Mouse (Mus musculus): ENCODE results near the gene Acr. TPM values are rescaled to one million over a fixed set of nuclear protein-coding genes. Genes with fewer than 3 reads are reported as not detected.

The Acr gene
- total RNA-seq (2021), result under 1 TPM; 0.45 to 0.76 TPM
- long read RNA-seq, experiment 1, result 0 reads
- long read RNA-seq, experiment 2, result 0 reads

DNA sequence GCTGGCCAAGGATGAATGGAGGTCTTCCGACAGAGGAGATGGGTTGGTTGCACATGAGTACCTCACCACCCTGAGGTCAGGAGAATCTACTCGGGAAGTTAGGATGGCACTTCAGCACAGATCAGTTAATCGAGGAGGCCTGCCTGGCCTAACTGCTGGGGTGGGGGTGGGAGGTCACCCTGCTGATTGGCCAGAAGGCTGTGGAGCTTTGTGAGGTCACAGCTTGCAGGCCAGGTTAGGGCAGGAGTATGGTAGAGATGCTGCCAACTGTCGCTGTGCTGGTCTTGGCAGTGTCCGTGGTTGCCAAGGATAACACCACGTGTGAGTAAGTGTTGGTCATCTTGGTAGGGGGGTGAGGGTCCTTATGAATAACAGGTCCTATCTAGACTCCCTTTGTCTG lies at the start of gene Acr:
TSS of gene Acr (plus strand) at position 213 of the 400 bp plus-strand sequence.
- no peak for DNase-seq

DNA sequence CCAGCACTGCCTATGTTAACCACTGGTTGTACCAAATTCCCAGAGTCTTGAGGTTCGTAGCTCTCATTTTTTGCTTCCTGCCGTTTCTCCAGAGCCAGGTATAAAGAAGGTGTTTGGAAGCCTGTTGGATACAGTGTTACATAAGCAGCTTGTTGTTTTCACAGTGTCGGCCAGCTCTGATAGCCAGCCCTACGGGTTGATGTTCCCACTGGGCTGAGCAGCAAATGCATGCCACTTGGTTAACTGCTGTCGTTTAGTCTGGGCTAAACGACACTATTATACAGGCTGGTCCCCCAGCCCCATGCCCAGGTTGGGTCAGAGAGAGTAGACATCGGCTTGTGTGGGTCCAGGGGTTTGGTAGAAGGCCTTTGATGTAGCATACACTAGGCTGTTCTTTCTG lies 46.2 kb upstream of the Acr start:
- no peak for DNase-seq

DNA sequence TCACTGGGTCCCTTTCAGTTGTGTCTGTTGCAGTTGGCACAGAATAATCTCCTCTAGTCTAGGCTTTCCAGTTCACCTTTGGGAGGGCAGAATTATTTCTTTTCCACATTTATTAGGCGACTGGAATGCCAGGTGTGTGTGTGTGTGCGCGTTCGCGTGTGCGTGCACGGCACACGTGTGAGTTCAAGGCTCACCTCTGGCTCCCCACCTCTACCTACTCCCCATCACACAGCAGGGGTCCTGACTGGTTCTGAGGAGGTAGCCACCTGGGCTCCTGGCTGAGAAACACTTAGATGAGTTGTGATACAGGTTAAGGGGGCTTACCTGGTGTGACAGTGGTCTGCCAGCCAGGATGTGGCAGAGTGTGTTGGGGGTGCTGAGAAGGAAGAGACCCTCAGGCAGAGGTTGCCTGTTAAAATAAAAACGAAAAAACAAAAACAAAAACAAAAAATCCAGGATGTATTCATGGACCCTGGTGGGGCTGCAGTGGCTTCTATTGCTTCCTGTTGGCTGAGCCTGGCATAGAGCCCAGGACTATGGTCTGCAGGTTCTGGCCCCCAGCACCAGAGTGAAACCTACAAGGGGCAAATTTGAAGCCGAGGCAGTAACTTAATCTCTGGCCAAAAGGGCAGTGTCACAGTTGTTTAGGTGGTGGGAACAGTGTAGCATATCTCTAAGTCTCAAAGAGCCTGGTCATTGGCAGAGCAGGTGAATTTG lies 45.4 kb upstream of the Acr start:
- DNase-seq, result no peak

DNA sequence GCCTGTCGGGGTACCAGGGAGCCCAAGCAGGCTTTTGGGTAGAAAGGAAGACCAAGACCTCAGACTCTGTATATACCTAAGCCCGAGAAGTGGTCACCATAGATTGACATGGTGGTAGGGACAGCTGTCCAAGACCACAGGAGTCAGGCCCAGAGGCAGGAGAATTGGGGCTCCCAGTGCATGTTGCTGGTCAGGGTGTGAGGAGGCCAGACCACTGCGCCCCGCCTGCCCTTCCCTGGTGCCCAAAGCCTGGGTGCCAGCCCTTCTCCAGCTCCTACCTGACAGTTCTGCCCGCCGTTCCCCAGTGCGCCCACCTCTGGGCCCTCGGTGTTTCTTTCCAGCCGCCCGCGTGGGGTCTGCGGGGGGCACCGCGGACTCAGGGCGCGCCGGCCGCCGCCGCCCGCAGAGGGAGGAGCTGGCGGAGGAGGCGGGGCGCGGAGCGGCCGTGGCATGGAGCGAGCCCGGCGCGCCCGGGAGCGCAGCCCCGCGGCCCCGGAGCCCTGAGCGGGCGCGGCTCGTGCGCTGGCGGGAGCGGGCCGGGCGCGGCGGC lies 44.8 kb upstream of the Acr start:
- peak; percentile 53 for DNase-seq

DNA sequence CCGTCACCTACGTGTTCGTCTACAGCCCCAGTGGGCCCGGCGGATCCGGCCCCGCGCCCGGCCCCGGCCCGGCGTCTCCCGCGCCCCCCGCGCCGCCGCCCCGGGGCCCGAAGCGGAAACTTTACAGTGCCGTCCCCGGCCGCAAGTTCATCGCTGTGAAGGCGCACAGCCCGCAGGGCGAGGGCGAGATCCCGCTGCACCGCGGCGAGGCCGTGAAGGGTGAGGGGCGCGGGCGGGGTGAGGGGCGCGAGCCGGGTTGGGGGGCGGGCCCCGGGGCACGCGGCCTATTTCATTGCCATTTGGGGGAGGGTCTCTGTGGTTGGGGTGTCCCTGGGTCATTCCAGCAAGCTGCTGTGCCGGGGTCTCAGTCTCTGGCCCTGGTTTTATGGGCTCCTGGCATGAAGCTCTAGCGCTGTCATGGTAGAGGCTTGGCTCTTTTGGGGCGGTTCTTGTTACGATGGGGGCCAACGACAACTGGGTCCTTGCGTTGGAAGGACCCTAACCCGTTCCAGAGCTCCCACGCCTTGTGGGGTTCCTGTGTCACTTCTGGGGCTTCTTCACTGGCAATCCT lies 44.0 kb upstream of the Acr start:
- DNase-seq, result no peak

DNA sequence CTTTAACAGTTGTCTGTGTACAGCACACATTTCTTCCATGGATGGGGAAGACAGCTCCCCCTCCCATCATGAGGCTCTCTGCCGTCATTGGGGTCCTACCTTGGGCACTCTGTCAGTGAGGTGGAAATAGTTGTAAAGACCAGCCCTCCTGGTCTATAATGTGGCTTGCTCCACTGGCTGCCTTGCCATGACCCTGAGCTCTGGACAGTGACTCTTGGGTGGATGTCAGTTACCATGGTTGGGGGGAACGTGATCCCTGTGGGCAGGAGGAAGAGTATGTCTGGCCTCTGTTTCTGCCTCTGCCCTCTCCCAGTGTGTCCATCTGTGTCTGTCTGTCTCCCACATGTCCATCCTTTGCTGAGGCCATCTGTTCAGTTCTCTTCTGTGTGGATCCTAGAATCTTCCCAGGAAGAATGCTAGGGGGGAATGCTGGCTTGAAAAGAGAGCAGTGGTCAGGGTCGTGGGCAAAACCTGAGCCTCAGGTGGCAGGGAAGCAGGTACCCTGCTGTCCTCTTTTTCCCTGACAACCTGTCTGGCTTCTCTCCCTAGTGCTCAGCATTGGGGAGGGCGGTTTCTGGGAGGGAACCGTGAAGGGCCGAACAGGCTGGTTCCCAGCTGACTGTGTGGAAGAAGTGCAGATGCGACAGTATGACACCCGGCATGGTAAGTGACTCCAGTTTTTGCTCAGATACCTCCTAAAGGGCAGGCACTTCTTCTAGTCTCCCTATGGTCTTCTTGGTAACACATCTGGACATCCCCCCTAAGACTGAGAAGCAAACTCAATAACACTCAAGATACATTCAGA lies 43.3 kb upstream of the Acr start:
- DNase-seq, result no peak

DNA sequence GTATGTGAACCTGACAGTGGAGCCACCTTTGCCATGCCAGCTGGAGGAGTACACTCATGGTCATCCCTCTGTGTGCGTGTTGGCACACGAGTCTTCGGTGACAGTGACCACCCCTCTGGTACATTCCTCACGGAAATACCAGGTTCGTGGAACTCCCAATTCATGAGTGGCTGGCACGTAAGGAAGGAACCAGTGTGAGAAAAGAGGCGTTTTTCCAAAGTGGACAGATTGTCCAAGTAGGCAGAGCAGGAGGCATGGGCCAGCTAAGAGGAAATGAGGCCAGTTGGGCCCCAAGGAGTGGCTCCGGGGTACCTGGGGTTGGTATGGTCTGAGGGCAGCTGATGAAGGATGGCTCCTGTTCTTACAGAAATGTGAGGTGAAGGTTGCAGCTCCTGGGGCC lies 42.7 kb upstream of the Acr start:
- no peak for DNase-seq

DNA sequence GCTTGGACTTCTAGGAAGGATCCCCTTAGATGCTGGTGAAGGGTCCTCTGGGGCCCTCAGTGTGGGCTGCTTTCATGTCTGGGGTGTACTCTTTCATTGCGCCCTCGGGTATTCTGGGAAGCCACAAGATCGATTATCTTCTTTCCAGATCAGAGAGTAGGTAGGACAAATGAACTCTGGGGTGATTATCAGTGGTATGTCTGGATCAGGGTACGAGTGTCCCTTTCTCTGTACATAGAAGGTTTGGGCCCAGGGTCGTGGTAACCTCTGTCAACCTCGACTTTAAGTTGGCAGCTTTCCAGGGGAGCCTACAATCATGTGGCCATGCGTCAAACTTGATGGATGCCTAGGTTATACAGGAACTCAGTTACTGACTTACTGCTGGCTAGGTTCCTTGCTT lies 42.2 kb upstream of the Acr start:
- DNase-seq, result no peak

DNA sequence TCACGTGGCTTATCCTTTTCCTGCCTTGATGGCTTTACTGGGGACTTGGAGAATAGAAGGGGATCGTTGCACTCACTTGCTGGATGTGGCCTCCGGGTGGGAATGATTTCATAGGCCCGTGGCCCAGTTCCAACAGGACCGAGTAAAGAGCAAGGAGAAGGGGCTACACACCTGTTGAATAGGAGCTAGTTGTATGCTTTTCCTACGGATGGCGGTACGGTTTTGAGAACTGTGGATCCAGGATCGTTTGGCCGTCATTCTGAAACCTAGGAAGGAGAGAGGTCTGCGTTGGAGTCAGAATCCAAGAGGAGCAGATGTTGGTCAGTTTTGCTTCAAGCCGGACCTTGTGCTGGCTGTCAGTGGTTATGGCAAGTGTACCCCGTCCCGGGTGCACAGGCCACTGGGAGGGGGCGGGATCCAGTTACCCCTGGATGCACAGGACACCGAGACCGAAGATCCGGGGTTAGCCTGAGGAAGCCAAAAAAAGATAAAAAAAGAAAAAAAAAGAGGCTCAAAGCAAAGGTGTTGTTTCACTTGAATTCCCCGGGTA lies 41.3 kb upstream of the Acr start:
- no peak for DNase-seq

DNA sequence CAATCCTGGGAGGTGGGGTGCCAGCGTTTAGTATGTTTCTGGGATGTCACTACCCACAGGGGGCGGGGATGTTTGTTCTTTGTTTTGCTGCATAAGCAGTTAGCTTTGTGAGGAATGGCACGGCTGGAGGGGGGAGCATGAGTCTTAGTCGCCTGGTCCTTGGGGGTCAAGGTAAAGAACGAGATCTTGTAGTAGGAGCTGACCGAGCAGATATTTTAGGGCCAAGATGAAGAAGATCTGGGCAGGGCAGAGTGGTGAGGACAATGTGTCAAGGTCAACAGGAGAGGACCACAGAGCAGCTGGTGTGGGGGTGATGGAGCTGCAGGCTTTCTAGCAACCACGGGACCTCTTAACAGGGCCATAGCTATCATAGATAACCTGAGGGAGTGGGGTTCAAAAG lies 40.7 kb upstream of the Acr start:
- no peak for DNase-seq

DNA sequence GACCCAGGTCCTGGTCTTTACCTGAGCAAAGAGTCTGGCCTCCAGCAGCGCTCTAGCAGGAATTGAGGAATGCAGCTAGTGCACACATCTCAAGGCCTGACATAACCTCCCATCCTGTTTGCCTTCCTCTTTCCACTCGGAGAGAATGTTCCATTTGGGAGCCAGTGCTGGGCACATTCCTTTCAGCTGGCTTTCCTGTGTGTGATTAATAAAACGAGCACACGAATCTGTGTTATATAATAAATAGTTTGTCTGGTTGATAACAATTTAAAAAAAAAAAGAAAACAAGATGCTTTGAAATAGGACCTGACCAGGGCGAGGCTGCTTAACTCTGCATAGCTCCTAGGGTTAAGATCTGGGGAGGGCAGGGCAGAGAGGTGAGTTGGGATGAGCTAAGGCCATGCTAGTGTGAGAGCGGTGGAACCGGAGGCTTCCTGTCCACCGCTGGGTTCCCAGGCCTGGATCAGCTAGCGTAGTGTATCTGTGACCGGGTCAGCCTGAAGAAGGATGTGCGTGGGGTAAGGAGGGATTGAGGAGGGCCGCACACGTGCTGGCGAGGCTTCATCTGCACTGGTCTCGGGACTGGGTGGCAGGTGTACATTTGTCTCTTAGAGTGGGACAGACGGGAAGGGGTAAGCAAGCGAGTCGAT lies 39.8 kb upstream of the Acr start:
- no peak for DNase-seq

DNA sequence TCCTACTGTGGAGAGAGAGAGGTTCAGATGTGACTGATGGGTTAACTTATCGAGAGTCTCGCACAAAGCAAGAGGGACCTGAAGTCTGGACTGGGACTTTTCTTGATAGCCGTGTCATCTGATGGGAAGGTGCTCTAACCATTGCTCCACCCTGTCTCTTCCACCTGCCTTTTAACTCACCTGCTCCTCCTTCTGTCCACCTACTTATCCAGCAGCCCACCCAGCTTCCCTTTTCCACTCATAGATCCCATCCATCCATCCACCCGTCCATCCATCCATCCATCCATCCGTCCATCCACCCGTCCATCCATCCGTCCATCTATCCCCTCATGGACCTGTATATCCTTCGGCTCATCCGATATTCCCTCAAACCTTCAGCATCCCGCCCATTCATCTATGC lies 39.2 kb upstream of the Acr start:
- DNase-seq, result no peak

DNA sequence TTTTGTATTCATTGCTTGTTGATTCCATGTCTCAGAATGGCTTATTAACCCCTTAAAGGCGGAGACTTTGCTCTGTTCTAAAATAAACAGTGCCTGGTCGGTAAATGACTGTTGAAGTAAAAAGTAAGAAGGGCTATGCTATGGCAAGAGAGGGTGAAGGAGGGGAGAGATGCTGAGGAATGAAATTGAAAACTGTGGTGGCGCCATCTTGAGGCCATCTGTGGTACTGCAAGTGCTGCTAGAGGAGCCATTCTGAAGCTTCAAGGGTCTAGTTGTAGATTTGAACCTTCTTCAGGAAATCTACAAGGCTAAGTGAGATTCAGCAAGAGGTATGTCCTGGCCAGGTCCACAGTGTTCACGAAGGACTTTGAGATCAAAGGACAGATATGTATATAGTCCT lies 37.8 kb upstream of the Acr start:
- peak; percentile 82 for DNase-seq

DNA sequence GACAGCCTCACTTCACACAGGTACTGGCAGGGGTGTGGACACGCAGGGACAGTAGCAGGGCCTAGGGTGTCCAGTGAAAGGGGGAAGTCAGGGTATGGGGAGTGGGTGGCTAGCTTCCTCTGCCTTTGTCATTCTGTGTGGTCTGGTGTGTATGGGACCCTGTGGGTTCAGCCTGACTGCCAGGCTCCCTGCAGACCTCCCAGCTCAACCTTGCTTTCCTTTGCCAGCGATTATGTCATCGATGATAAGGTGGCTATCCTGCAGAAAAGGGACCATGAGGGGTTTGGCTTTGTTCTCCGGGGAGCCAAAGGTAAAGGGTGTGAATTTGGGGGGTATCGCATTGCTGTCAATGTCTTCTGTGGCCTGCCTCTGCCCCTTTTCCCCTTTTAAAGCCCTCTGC lies 36.7 kb upstream of the Acr start:
- DNase-seq, result no peak

DNA sequence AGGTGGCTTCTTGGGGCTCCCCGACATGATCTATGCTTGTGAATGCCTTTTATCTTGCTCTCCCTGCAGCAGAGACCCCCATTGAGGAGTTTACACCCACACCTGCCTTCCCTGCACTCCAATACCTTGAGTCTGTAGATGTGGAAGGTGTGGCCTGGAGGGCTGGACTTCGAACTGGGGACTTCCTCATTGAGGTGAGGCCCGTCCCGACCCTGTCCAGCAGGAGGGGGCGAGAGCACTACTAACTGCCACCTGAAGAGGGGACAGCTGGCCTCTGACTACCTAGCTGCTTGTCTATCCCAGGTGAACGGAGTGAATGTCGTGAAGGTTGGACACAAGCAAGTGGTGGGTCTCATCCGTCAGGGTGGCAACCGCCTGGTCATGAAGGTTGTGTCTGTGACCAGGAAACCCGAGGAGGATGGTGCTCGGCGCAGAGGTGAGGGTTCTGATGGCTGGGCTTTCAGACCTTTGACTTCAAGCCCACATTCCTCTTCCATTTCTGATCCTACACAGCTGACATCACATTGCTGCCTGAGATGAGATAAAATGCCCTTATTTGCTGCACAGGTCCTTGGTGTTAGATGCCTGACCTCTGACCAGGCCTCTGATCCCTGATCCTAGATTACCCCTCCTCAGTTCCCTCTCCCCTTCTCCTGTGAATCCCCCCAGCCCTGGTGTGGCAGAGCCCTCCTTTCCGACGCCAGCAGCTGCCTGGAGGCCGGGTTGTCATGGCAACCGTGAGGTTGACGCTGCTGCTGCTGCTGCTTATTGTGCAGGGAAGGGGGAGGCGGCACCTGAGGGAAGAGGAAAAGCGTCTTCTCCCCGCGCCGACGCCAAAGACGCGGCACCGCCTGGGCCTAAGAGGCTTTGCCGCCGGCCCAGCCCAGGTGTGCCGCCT lies 35.9 kb upstream of the Acr start:
- DNase-seq, result peak; percentile 29

DNA sequence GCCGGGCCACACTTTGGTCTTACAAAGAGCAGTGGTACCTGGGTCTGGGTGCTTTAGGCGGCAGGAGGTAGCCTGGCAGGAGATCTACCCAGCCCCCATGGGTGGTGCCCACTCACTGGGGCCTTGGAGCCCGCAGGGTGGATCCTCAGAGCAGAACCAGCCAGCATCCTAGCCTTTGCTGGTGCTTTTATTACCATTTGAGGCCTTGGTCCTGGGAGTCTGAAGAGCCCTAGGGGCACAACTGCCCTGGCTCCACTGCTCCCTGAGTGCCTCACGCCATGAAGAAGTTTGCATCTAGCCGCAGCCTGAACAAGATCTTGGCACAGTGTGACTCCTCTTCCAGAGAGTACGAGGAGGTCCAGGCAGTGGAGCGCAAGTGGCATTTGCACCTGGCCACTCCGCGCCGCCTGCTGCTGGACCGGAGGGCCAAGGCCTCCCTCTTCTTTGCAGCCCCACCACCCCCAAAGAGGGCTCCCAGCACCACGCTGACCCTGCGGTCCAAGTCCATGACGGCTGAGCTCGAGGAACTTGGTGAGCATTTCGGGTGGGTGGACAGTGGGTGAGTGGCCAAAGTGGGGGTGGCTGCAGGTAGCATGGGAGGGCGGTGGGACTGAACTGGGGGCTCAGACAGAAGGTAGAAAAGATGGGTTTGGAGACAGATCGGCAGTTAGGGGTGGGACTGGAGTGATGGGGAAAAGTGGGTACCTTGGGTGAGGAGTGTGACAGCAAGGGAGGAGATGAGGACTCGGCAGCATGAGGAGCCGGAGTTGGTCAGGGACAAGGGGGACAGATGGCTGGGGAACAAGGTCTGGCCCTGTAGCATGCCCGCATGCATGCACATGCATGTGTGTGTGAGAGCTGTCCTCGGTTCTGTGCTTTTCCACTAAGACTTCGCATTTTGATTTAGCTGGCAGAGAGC lies 34.9 kb upstream of the Acr start:
- DNase-seq, result no peak

DNA sequence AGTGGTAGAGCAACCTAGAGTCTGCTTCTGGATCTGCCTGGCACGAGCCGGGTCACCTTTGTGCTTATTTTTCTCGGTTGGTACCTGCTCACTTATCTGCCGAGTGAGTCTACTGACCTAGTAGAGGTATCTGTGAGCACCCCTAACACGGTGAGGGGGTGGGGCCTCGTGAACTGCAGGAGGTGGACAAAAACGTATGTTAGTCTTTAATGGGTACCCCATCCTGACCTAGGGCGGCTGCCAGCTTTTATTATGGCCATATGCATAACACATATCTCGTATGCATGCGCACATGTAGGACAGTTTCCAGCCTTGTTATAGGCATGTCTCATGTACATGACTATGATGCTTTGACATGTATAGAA lies 34.3 kb upstream of the Acr start:
- DNase-seq, result no peak

DNA sequence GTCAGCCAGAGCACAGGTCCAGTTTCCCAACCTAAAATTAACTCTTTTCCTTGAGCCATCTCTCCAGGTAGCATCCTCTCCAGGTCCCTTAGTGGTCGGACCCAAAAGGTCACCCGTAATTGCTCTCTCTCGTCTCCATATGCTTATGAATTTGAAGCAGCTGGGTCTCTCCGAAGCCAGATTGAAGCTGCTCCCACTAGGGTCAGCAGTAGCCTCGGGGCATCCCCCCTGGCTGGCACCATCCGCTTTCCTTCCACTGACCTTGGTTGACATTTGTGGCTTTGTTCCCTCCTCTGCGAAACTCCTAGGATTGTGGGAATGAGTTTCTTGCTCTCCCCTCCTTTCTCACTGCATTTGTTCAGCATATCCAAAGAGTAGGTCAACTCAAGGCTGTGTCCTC lies 24.0 kb upstream of the Acr start:
- no peak for DNase-seq

DNA sequence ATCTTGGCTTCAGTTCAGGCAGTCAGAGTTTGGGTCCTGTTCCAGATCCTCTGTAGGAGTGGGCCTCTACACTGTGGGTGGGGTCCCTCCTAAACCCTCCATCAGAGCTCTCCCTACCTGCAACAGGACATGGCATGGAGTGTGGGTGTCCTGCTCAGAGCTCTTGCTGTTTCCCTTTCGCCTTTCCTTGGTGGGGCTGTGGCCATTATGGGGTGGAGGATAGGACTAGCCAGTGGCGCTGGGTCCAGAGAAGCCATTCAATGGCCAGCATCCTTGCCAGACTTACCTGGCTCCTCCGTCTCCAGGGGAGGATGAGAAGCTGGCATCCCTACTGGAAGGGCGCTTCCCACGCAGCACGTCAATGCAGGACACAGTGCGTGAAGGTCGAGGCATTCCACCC lies 20.8 kb upstream of the Acr start:
- DNase-seq, result no peak
